Mouse (Mus musculus) hematopoietic stem cell, adult 5-6 weeks (primary cell): ENCODE results near the gene Pkm. TPM values are rescaled to one million over a fixed set of nuclear protein-coding genes. Genes with fewer than 3 reads are reported as not detected.

Experiments used
- ATAC-seq, 2 experiments: fragments of 125-278 bp in 1 of 2; replicated peaks in 1 of 2; 2 replicates each; pipeline ENCODE4 v1.8.0; 2016 to 2017; ENCODE audit warnings: inconsistent platforms in 2 of 2, mild to moderate bottlenecking in 2 of 2, moderate number of reproducible peaks in 2 of 2, low read depth in 1 of 2, moderate TSS enrichment in 1 of 2; ENCODE audit not compliant: low FRiP score in 2 of 2, poor library complexity in 2 of 2, severe bottlenecking in 2 of 2, insufficient read depth in 1 of 2, low TSS enrichment in 1 of 2
- total RNA-seq: library from RNA; stranded (forward); fragments of 172-1452, 232-1000 nt; gene quantifications from 2 replicates; pipeline ENCODE4 v1.2.3, GENCODE M21; 2017

Gene Pkm
- total RNA-seq, 1 experiment from 2014 or later: 547 TPM

DNA sequence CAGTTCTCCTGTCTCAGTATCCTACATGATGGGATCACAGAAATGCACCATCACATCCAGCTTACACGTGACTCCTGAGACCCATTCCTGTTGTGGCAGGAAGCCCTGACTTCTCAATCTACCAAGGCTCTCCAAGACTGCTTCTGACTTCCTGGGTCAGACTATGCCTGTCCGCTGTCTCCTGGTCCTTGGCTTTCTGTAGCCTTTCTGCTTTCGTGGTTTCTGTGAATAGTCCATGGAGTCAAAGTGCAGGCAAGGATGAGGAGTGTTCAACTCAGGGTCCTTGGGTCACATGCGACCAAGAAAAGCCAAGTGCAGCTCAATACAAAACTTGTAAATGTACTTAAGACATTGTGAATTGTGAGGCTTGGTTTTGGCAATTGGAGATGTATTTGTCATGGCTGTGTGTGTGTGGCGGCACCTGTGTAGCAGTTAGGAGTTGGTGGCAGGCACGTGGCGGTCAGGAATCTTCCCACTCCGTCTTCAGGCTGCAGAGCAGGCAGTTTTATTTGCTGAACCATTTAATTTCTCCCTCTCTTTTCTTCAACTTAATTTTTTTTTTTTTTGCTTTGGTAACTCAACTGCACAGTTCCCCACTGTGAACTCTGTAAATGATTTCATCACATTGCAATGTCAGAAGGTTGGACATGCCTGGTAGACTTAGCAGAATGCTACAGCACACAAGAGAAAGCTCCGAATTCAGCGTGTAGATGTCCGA, 71.6 kb downstream of the Pkm start:
- ATAC-seq: no peak

Other genes with a start within 250 kb of the Pkm start
- 98.4 and 161 TPM in 2 replicates for gene Arih1, start 169.8 kb upstream of the Pkm start, total RNA-seq
- 62.5 and 69.7 TPM in 2 replicates for gene Hexa, start 116.8 kb upstream of the Pkm start, total RNA-seq
- gene Tmem202, start 116.5 kb upstream of the Pkm start, total RNA-seq: not detected in 2 replicates
- gene Celf6, start 78.5 kb upstream of the Pkm start, total RNA-seq: not detected in 2 replicates
- gene Parp6, start 39.1 kb upstream of the Pkm start, total RNA-seq: 38.2 and 38.8 TPM in 2 replicates
- gene Gramd2, start 23.8 kb downstream of the Pkm start, total RNA-seq: 1.2 TPM in 1 of 2 replicates, not detected in the other
- gene Senp8, start 94.3 kb downstream of the Pkm start, total RNA-seq: 4.8 and 11.2 TPM in 2 replicates
- gene Myo9a, start 94.5 kb downstream of the Pkm start, total RNA-seq: 14.9 and 27.3 TPM in 2 replicates